Mouse (Mus musculus): ENCODE data around the gene Slc9a6. TPM values are rescaled to one million over a fixed set of nuclear protein-coding genes. Genes with fewer than 3 reads are reported as not detected.

Slc9a6 gene
- 12.1 and 14.6 TPM in 2 replicates for polyA plus RNA-seq (2014; fragmentation: Nextera tagmentation; extraction: Ambion mirVana)

GRCm38 (mm10) chrX:56609623-56610317 is at the start of gene Slc9a6:
TSS of gene Slc9a6 (plus strand) at chrX:56609757.
- no peaks in the 10 kb centered on the region for H3K36me3 ChIP-seq (ENCODE audit: control insufficient read depth, insufficient read depth, low read length)
- peak; percentile 98 for ATAC-seq (replicated peaks; ENCODE audit: low FRiP score)
- 17% methylated on average over 35 of the region's 50 CpGs for WGBS

GRCm38 (mm10) chrX:56572465-56572864 is 37.1 kb upstream of the Slc9a6 start:
- H3K9me3 ChIP-seq (ENCODE audit: control insufficient read depth, low read length) = no peaks in the 10 kb centered on the region
- no peaks in the 10 kb centered on the region for H3K27me3 ChIP-seq (ENCODE audit: control insufficient read depth, insufficient read depth, low read length)
- no peaks in the 10 kb centered on the region for H3K36me3 ChIP-seq (ENCODE audit: control insufficient read depth, insufficient read depth, low read length)
- H3K27ac ChIP-seq (ENCODE audit: low read depth, low read length) = no peak overlapping the region
- H3K4me3 ChIP-seq (ENCODE audit: low read depth, low read length) = no peak overlapping the region
- no peaks in the 10 kb centered on the region for H3K4me1 ChIP-seq (replicated peaks; ENCODE audit: control insufficient read depth, insufficient read depth, low read length)
- H3K9ac ChIP-seq (ENCODE audit: low read length) = no peak overlapping the region
- WGBS = 18% methylated on average over 6 of the region's 6 CpGs
- no peak for DNase-seq (ENCODE audit: low spot score)
- ATAC-seq (replicated peaks; ENCODE audit: low FRiP score) = no peak
- H3K4me2 ChIP-seq (ENCODE audit: low read depth, low read length, severe bottlenecking) = no peak overlapping the region

More at GRCm38 (mm10) chrX:56609623-56610317, at the start of gene Slc9a6:
- peak; percentile 88 for DNase-seq (ENCODE audit: low spot score)
- Histone ChIP-seq H3K4me1 (replicated peaks; ENCODE audit: control insufficient read depth, insufficient read depth, low read length) (0 out of 2 replicates have a peak, but pooled peaks cover 2% of the 10 kb centered on the region), H3K9me3 (ENCODE audit: control insufficient read depth, low read length) (no peaks in the 10 kb centered on the region), H3K27me3 (ENCODE audit: control insufficient read depth, insufficient read depth, low read length) (no peaks in the 10 kb centered on the region), H3K4me3 (ENCODE audit: low read depth, low read length) (peak within 1 kb of the TSS; percentile 52), H3K9ac (ENCODE audit: low read length) (peak within 1 kb of the TSS; percentile 67), H3K4me2 (ENCODE audit: low read depth, low read length, severe bottlenecking) (peak within 1 kb of the TSS; percentile 54), H3K27ac (ENCODE audit: low read depth, low read length) (no peak within 1 kb of the TSS)

GRCm38 (mm10) chrX:56578200-56578599 is 31.4 kb upstream of the Slc9a6 start:
- DNase-seq (ENCODE audit: low spot score) = no peak
- WGBS = 79% methylated on average over 2 of the region's 2 CpGs
- H3K4me2 ChIP-seq (ENCODE audit: low read depth, low read length, severe bottlenecking) = no peak overlapping the region

GRCm38 (mm10) chrX:56597219-56597886 is 12.2 kb upstream of the Slc9a6 start:
- Histone ChIP-seq H3K4me2 (ENCODE audit: low read depth, low read length, severe bottlenecking) (peak overlapping the region; percentile 41; the same call in 1 of the 2 replicates), H3K27ac (ENCODE audit: low read depth, low read length) (0 out of 2 replicates have a peak overlapping the region, but pooled peaks have one; percentile 25), H3K36me3 (ENCODE audit: control insufficient read depth, insufficient read depth, low read length) (no peaks in the 10 kb centered on the region), H3K4me1 (replicated peaks; ENCODE audit: control insufficient read depth, insufficient read depth, low read length) (no peaks in the 10 kb centered on the region), H3K4me3 (ENCODE audit: low read depth, low read length) (peak overlapping the region; percentile 61), H3K9me3 (ENCODE audit: control insufficient read depth, low read length) (no peaks in the 10 kb centered on the region), H3K27me3 (ENCODE audit: control insufficient read depth, insufficient read depth, low read length) (no peaks in the 10 kb centered on the region), H3K9ac (ENCODE audit: low read length) (peak overlapping the region; percentile 83)
- ATAC-seq (replicated peaks; ENCODE audit: low FRiP score) (peak; percentile 78), DNase-seq (ENCODE audit: low spot score) (peak; percentile 49)
- 16% methylated on average over 25 of the region's 25 CpGs for WGBS

More at GRCm38 (mm10) chrX:56578200-56578599, 31.4 kb upstream of the Slc9a6 start:
- no peaks in the 10 kb centered on the region for H3K27me3 ChIP-seq (ENCODE audit: control insufficient read depth, insufficient read depth, low read length)
- no peaks in the 10 kb centered on the region for H3K36me3 ChIP-seq (ENCODE audit: control insufficient read depth, insufficient read depth, low read length)
- no peak overlapping the region for H3K4me3 ChIP-seq (ENCODE audit: low read depth, low read length)
- H3K4me1 ChIP-seq (replicated peaks; ENCODE audit: control insufficient read depth, insufficient read depth, low read length) = no peaks in the 10 kb centered on the region
- no peak overlapping the region for H3K9ac ChIP-seq (ENCODE audit: low read length)
- ATAC-seq (replicated peaks; ENCODE audit: low FRiP score) = no peak
- H3K27ac ChIP-seq (ENCODE audit: low read depth, low read length) = no peak overlapping the region
- H3K9me3 ChIP-seq (ENCODE audit: control insufficient read depth, low read length) = no peaks in the 10 kb centered on the region

DNA sequence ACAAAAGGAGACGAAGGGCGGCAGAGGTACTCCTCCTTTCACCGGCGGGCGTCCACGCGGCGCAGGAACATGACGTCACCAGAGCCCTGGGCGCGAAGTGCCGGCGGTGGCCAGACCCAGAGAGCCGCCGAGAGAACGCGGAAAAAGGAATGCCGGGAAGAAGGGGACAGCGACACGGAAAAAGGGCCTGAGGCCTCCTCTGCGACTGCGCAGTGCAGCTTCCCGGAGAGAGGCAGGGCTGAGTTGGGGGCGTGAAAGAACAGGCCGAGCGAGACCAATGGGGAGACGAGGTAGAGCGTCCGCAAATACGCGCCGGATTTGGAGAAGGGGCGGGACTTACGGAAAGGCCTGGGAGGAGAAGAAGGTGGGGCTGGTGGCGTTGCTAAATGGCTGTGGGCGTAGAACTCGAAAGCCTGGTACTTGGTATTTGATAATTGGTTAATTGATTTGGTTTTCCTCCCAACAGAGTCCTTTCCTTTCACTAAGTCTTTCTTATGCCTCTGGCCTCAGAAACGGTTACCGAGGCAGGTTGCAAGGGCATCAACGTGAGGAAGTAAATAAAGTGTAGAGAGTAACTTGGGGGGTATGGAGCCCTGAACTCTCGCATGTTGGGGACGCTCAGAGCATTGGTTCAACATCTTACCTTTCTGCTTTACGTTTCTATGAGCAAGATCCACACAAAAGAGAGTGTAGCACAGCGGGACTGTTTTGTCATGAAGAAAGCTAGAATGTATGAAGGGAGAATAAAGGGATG is 11.5 kb upstream of the Slc9a6 start, which contains the start of gene Mmgt1:
TSS of gene Mmgt1 (minus strand) at position 183 of the 754 bp plus-strand sequence.
- ATAC-seq (replicated peaks; ENCODE audit: low FRiP score) = peak; percentile 99
- H3K27ac ChIP-seq (ENCODE audit: low read depth, low read length) = 0 out of 2 replicates have a peak within 1 kb of the TSS, but pooled peaks have one; percentile 25

GRCm38 (mm10) chrX:56606536-56606935 is 3.0 kb upstream of the Slc9a6 start:
- Histone ChIP-seq H3K4me3 (ENCODE audit: low read depth, low read length) (no peak overlapping the region), H3K27me3 (ENCODE audit: control insufficient read depth, insufficient read depth, low read length) (no peaks in the 10 kb centered on the region), H3K9me3 (ENCODE audit: control insufficient read depth, low read length) (no peaks in the 10 kb centered on the region), H3K4me1 (replicated peaks; ENCODE audit: control insufficient read depth, insufficient read depth, low read length) (0 out of 2 replicates have a peak, but pooled peaks cover 2% of the 10 kb centered on the region), H3K9ac (ENCODE audit: low read length) (no peak overlapping the region), H3K27ac (ENCODE audit: low read depth, low read length) (no peak overlapping the region), H3K36me3 (ENCODE audit: control insufficient read depth, insufficient read depth, low read length) (no peaks in the 10 kb centered on the region), H3K4me2 (ENCODE audit: low read depth, low read length, severe bottlenecking) (no peak overlapping the region)
- ATAC-seq (replicated peaks; ENCODE audit: low FRiP score) (no peak), DNase-seq (ENCODE audit: low spot score) (no peak)
- 58% methylated on average over 2 of the region's 2 CpGs for WGBS

More for the DNA sequence above, 11.5 kb upstream of the Slc9a6 start, which contains the start of gene Mmgt1:
- no peaks in the 10 kb centered on the region for H3K4me1 ChIP-seq (replicated peaks; ENCODE audit: control insufficient read depth, insufficient read depth, low read length)
- H3K4me3 ChIP-seq (ENCODE audit: low read depth, low read length) = peak within 1 kb of the TSS; percentile 61
- WGBS = 10% methylated on average over 44 of the region's 44 CpGs
- no peaks in the 10 kb centered on the region for H3K9me3 ChIP-seq (ENCODE audit: control insufficient read depth, low read length)
- H3K9ac ChIP-seq (ENCODE audit: low read length) = peak within 1 kb of the TSS; percentile 83
- H3K36me3 ChIP-seq (ENCODE audit: control insufficient read depth, insufficient read depth, low read length) = no peaks in the 10 kb centered on the region
- no peaks in the 10 kb centered on the region for H3K27me3 ChIP-seq (ENCODE audit: control insufficient read depth, insufficient read depth, low read length)
- peak; percentile 94 for DNase-seq (ENCODE audit: low spot score)
- peak within 1 kb of the TSS; percentile 51 for H3K4me2 ChIP-seq (ENCODE audit: low read depth, low read length, severe bottlenecking)

- H3K4me2 ChIP-seq (ENCODE audit: low read depth, low read length, severe bottlenecking) = no peak overlapping the region
- no peaks in the 10 kb centered on the region for H3K27me3 ChIP-seq (ENCODE audit: control insufficient read depth, insufficient read depth, low read length)
- no peak for DNase-seq (ENCODE audit: low spot score)
- no peak overlapping the region for H3K27ac ChIP-seq (ENCODE audit: low read depth, low read length)
- H3K4me3 ChIP-seq (ENCODE audit: low read depth, low read length) = no peak overlapping the region
- H3K9me3 ChIP-seq (ENCODE audit: control insufficient read depth, low read length) = no peaks in the 10 kb centered on the region
- ATAC-seq (replicated peaks; ENCODE audit: low FRiP score) = no peak
- no peak overlapping the region for H3K9ac ChIP-seq (ENCODE audit: low read length)
- H3K4me1 ChIP-seq (replicated peaks; ENCODE audit: control insufficient read depth, insufficient read depth, low read length) = 0 out of 2 replicates have a peak, but pooled peaks cover 2% of the 10 kb centered on the region
- no peaks in the 10 kb centered on the region for H3K36me3 ChIP-seq (ENCODE audit: control insufficient read depth, insufficient read depth, low read length)
- WGBS = 84% methylated on average over 7 of the region's 7 CpGs
Measured at GRCm38 (mm10) chrX:56607032-56607710, 2.4 kb upstream of the Slc9a6 start.

GRCm38 (mm10) chrX:56609285-56609622 is 303 bp upstream of the Slc9a6 start:
- peak overlapping the region; percentile 52 for H3K4me3 ChIP-seq (ENCODE audit: low read depth, low read length)
- no peak overlapping the region for H3K27ac ChIP-seq (ENCODE audit: low read depth, low read length)
- 0 out of 2 replicates have a peak, but pooled peaks cover 2% of the 10 kb centered on the region for H3K4me1 ChIP-seq (replicated peaks; ENCODE audit: control insufficient read depth, insufficient read depth, low read length)
- WGBS = 21% methylated on average over 7 of the region's 7 CpGs
- H3K9me3 ChIP-seq (ENCODE audit: control insufficient read depth, low read length) = no peaks in the 10 kb centered on the region
- no peaks in the 10 kb centered on the region for H3K36me3 ChIP-seq (ENCODE audit: control insufficient read depth, insufficient read depth, low read length)
- DNase-seq (ENCODE audit: low spot score) (no peak), ATAC-seq (replicated peaks; ENCODE audit: low FRiP score) (no peak; the same call in 1 of the 2 replicates)
- H3K4me2 ChIP-seq (ENCODE audit: low read depth, low read length, severe bottlenecking) = peak overlapping the region; percentile 43; the same call in 1 of the 2 replicates
- no peaks in the 10 kb centered on the region for H3K27me3 ChIP-seq (ENCODE audit: control insufficient read depth, insufficient read depth, low read length)
- H3K9ac ChIP-seq (ENCODE audit: low read length) = peak overlapping the region; percentile 43; the same call in 1 of the 2 replicates

Data from forebrain, embryonic 11.5 days (tissue).